Mouse (Mus musculus): ENCODE results near the gene Emc3.

The Emc3 gene

GRCm38 (mm10) chr6:113495071-113495675 lies 36.3 kb downstream of the Emc3 start:
- no peak for DNase-seq (ENCODE audit: low spot score)

GRCm38 (mm10) chr6:113494258-113494788 lies 37.1 kb downstream of the Emc3 start:
- DNase-seq (ENCODE audit: low spot score) = peak; percentile 87

- DNase-seq (ENCODE audit: low spot score) = no peak
These were observed 39.2 kb downstream of the Emc3 start for GRCm38 (mm10) chr6:113492101-113492864.

GRCm38 (mm10) chr6:113489410-113489809 lies 42.0 kb downstream of the Emc3 start:
- no peak for DNase-seq (ENCODE audit: low spot score)

- peak; percentile 62 for DNase-seq (ENCODE audit: low spot score)
These were observed 44.3 kb downstream of the Emc3 start for GRCm38 (mm10) chr6:113487125-113487576.

GRCm38 (mm10) chr6:113483729-113484128 lies 47.7 kb downstream of the Emc3 start:
- DNase-seq (ENCODE audit: low spot score) = no peak

- DNase-seq (ENCODE audit: low spot score) = peak; percentile 96
These were observed 48.3 kb downstream of the Emc3 start, which contains the start of gene Creld1 for GRCm38 (mm10) chr6:113483100-113483615. Creld1 (plus strand) TSS chr6:113483297.

GRCm38 (mm10) chr6:113482477-113483099 lies 48.9 kb downstream of the Emc3 start:
- DNase-seq (ENCODE audit: low spot score) = no peak

GRCm38 (mm10) chr6:113480555-113481373 lies 50.7 kb downstream of the Emc3 start:
- peak; percentile 86 for DNase-seq (ENCODE audit: low spot score)

GRCm38 (mm10) chr6:113478906-113479305 lies 52.5 kb downstream of the Emc3 start:
- no peak for DNase-seq (ENCODE audit: low spot score)

GRCm38 (mm10) chr6:113477353-113477752 lies 54.1 kb downstream of the Emc3 start:
- DNase-seq (ENCODE audit: low spot score) = no peak

- DNase-seq (ENCODE audit: low spot score) = no peak
These were observed 57.7 kb downstream of the Emc3 start for GRCm38 (mm10) chr6:113473715-113474114.

- no peak for DNase-seq (ENCODE audit: low spot score)
These were observed 58.2 kb downstream of the Emc3 start for GRCm38 (mm10) chr6:113473246-113473645.

- DNase-seq (ENCODE audit: low spot score) = peak; percentile 65
These were observed 59.4 kb downstream of the Emc3 start for GRCm38 (mm10) chr6:113472061-113472460.

- peak; percentile 77 for DNase-seq (ENCODE audit: low spot score)
These were observed 60.0 kb downstream of the Emc3 start, which contains the start of gene Il17rc for GRCm38 (mm10) chr6:113471297-113471936. Il17rc (plus strand) TSS chr6:113471427.

GRCm38 (mm10) chr6:113469432-113469831 lies 62.0 kb downstream of the Emc3 start:
- peak; percentile 84 for DNase-seq (ENCODE audit: low spot score)

- peak; percentile 78 for DNase-seq (ENCODE audit: low spot score)
These were observed 62.4 kb downstream of the Emc3 start for GRCm38 (mm10) chr6:113469021-113469420.

GRCm38 (mm10) chr6:113468512-113468911 lies 62.9 kb downstream of the Emc3 start:
- DNase-seq (ENCODE audit: low spot score) = no peak

GRCm38 (mm10) chr6:113465602-113466001 lies 65.8 kb downstream of the Emc3 start:
- DNase-seq (ENCODE audit: low spot score) = no peak

All from urinary bladder, postnatal 14 days (tissue).